Mouse (Mus musculus) midbrain, embryonic 16.5 days (tissue): ENCODE results near the gene Sort1. TPM values are rescaled to one million over a fixed set of nuclear protein-coding genes. Genes with fewer than 3 reads are reported as not detected.

ENCODE experiments used
- ATAC-seq: fragments of 200-750 bp; cut with Nextera tagmentation; 2 replicates; pipeline ENCODE4 v1.8.0; 2017; ENCODE audit warnings: moderate TSS enrichment
- H3K27ac ChIP-seq: fragments of 300-500 bp; sonication (generic); 2 replicates; pipeline ENCODE4 v1.5.1; 2014; ENCODE audit warnings: mild to moderate bottlenecking, low read length, mixed read lengths
- H3K27me3 ChIP-seq: fragments of 300-500 bp; sonication (generic); 2 replicates; pipeline ENCODE4 v1.6.1; 2014; ENCODE audit warnings: low read depth, low read length, mixed read lengths; ENCODE audit not compliant: control insufficient read depth, insufficient read depth
- H3K36me3 ChIP-seq: fragments of 300-500 bp; sonication (generic); 2 replicates; pipeline ENCODE4 v1.6.1; 2014; ENCODE audit warnings: mild to moderate bottlenecking, low read length, moderate library complexity, mixed read lengths; ENCODE audit not compliant: control insufficient read depth, insufficient read depth
- H3K4me1 ChIP-seq: fragments of 300-500 bp; sonication (generic); 2 replicates; pipeline ENCODE4 v1.6.1; 2014; ENCODE audit warnings: mild to moderate bottlenecking, low read length, mixed read lengths; ENCODE audit not compliant: control insufficient read depth, insufficient read depth
- H3K4me2 ChIP-seq: fragments of 300-500 bp; sonication (generic); 2 replicates; pipeline ENCODE4 v1.6.1; 2014; ENCODE audit warnings: mild to moderate bottlenecking, low read length, mixed read lengths
- H3K4me3 ChIP-seq: fragments of 300-500 bp; sonication (generic); 2 replicates; pipeline ENCODE4 v1.5.1; 2014; ENCODE audit warnings: low read depth, mild to moderate bottlenecking, low read length, moderate library complexity, mixed read lengths
- H3K9ac ChIP-seq: fragments of 300-500 bp; sonication (generic); 2 replicates; pipeline ENCODE4 v1.6.1; 2014; ENCODE audit warnings: low read depth, low read length, mixed read lengths
- H3K9me3 ChIP-seq: fragments of 300-500 bp; sonication (generic); replicated peaks from 2 replicates; pipeline ENCODE4 v1.6.1; 2014; ENCODE audit warnings: mild to moderate bottlenecking, low read length, mixed read lengths; ENCODE audit not compliant: control insufficient read depth, poor library complexity, severe bottlenecking
- WGBS: fragments of 180-500 bp; shearing (Covaris S2); extraction: QIAGEN DNeasy Blood & Tissue Kit; methylation state at CpG from one replicate; pipeline ENCODE4 v1.1.7; 2014; 5-methylcytosine and 5-hydroxymethylcytosine counted together
- polyA plus RNA-seq: library from polyadenylated mRNA; unstranded; fragments of >200 nt; fragmentation: Nextera tagmentation; extraction: Ambion mirVana; gene quantifications from 2 replicates; pipeline ENCODE4 v1.2.1, GENCODE M21; 2015

The Sort1 gene
- polyA plus RNA-seq, 1 experiment from 2014 or later = 12.4 TPM

- Histone ChIP-seq H3K27me3 (no peaks in the 10 kb centered on the region), H3K4me1 (no peaks in the 10 kb centered on the region; the same call in 1 of the 2 replicates), H3K36me3 (no peaks in the 10 kb centered on the region), H3K9ac (no peak overlapping the region), H3K9me3 (no peaks in the 10 kb centered on the region), H3K4me2 (peak overlapping the region; percentile 34), H3K4me3 (peak overlapping the region; percentile 15; the same call in 1 of the 2 replicates), H3K27ac (no peak overlapping the region; the same call in 1 of the 2 replicates)
- 53% methylated on average over 9 of the region's 9 CpGs for WGBS
- ATAC-seq = no peak
Measured at GRCm38 (mm10) chr3:108367173-108367572, 83.3 kb downstream of the Sort1 start.

GRCm38 (mm10) chr3:108367828-108368227 lies 83.9 kb downstream of the Sort1 start:
- H3K9ac ChIP-seq = no peak overlapping the region
- ATAC-seq = no peak
- no peaks in the 10 kb centered on the region for H3K9me3 ChIP-seq
- no peak overlapping the region for H3K27ac ChIP-seq
- no peak overlapping the region for H3K4me3 ChIP-seq
- no peaks in the 10 kb centered on the region for H3K27me3 ChIP-seq
- H3K4me2 ChIP-seq = no peak overlapping the region
- WGBS = 74% methylated on average over 3 of the region's 3 CpGs
- no peaks in the 10 kb centered on the region; the same call in 1 of the 2 replicates for H3K4me1 ChIP-seq
- H3K36me3 ChIP-seq = no peaks in the 10 kb centered on the region

GRCm38 (mm10) chr3:108368721-108369120 lies 84.8 kb downstream of the Sort1 start:
- H3K36me3 ChIP-seq = no peaks in the 10 kb centered on the region
- H3K27ac ChIP-seq = no peak overlapping the region
- H3K9me3 ChIP-seq = no peaks in the 10 kb centered on the region
- no peaks in the 10 kb centered on the region; the same call in 1 of the 2 replicates for H3K4me1 ChIP-seq
- no peaks in the 10 kb centered on the region for H3K27me3 ChIP-seq
- no peak overlapping the region for H3K4me3 ChIP-seq
- H3K9ac ChIP-seq = no peak overlapping the region
- no peak for ATAC-seq
- H3K4me2 ChIP-seq = no peak overlapping the region
- WGBS = 85% methylated on average over 5 of the region's 5 CpGs

GRCm38 (mm10) chr3:108372274-108372673 lies 88.4 kb downstream of the Sort1 start:
- 66% methylated on average over 3 of the region's 3 CpGs for WGBS
- H3K4me1 ChIP-seq = no peaks in the 10 kb centered on the region
- ATAC-seq = no peak
- no peak overlapping the region for H3K9ac ChIP-seq
- H3K27ac ChIP-seq = no peak overlapping the region
- H3K9me3 ChIP-seq = no peaks in the 10 kb centered on the region
- no peaks in the 10 kb centered on the region for H3K36me3 ChIP-seq
- H3K4me2 ChIP-seq = no peak overlapping the region
- no peak overlapping the region for H3K4me3 ChIP-seq
- H3K27me3 ChIP-seq = no peaks in the 10 kb centered on the region

GRCm38 (mm10) chr3:108372691-108373090 lies 88.8 kb downstream of the Sort1 start:
- Histone ChIP-seq H3K9me3 (no peaks in the 10 kb centered on the region), H3K4me1 (no peaks in the 10 kb centered on the region), H3K36me3 (no peaks in the 10 kb centered on the region), H3K9ac (no peak overlapping the region), H3K27ac (no peak overlapping the region), H3K4me3 (no peak overlapping the region), H3K4me2 (no peak overlapping the region), H3K27me3 (no peaks in the 10 kb centered on the region)
- no peak for ATAC-seq
- 90% methylated on average over 3 of the region's 3 CpGs for WGBS

- WGBS = 74% methylated on average over 7 of the region's 7 CpGs
- Histone ChIP-seq H3K4me3 (no peak overlapping the region), H3K9me3 (no peaks in the 10 kb centered on the region), H3K36me3 (no peaks in the 10 kb centered on the region), H3K27me3 (no peaks in the 10 kb centered on the region), H3K4me2 (no peak overlapping the region), H3K4me1 (peaks cover 7% of the 10 kb centered on the region), H3K27ac (no peak overlapping the region), H3K9ac (no peak overlapping the region)
- ATAC-seq = no peak
Measured at GRCm38 (mm10) chr3:108378875-108379663, 95.2 kb downstream of the Sort1 start.

- Histone ChIP-seq H3K9ac (no peak overlapping the region), H3K4me2 (no peak overlapping the region), H3K4me1 (peaks cover 9% of the 10 kb centered on the region), H3K36me3 (no peaks in the 10 kb centered on the region), H3K4me3 (no peak overlapping the region), H3K27me3 (no peaks in the 10 kb centered on the region), H3K27ac (no peak overlapping the region), H3K9me3 (no peaks in the 10 kb centered on the region)
- WGBS = 72% methylated on average over 6 of the region's 6 CpGs
- ATAC-seq = no peak
Measured at GRCm38 (mm10) chr3:108380695-108381094, 96.8 kb downstream of the Sort1 start.

GRCm38 (mm10) chr3:108381945-108382875 lies 98.3 kb downstream of the Sort1 start:
- no peak overlapping the region for H3K9ac ChIP-seq
- H3K36me3 ChIP-seq = no peaks in the 10 kb centered on the region
- H3K9me3 ChIP-seq = no peaks in the 10 kb centered on the region
- ATAC-seq = no peak
- no peak overlapping the region for H3K4me3 ChIP-seq
- no peaks in the 10 kb centered on the region for H3K27me3 ChIP-seq
- H3K27ac ChIP-seq = no peak overlapping the region
- H3K4me1 ChIP-seq = peaks cover 9% of the 10 kb centered on the region
- WGBS = 87% methylated on average over 13 of the region's 14 CpGs
- no peak overlapping the region for H3K4me2 ChIP-seq
